Mouse (Mus musculus) duodenum, adult 2 months (tissue): ENCODE data around the gene Chek1. TPM values are rescaled to one million over a fixed set of nuclear protein-coding genes. Genes with fewer than 3 reads are reported as not detected.

ENCODE experiments used
- polyA plus RNA-seq: library from polyadenylated mRNA; depleted of rRNA; stranded (reverse); fragments of >200 nt; gene quantifications from 2 replicates; pipeline ENCODE4 v1.2.3, GENCODE M21; 2012; ENCODE audit warnings: low replicate concordance; rRNA removed

Gene Chek1
- 0.15 and 0.53 TPM in 2 replicates for polyA plus RNA-seq

DNA sequence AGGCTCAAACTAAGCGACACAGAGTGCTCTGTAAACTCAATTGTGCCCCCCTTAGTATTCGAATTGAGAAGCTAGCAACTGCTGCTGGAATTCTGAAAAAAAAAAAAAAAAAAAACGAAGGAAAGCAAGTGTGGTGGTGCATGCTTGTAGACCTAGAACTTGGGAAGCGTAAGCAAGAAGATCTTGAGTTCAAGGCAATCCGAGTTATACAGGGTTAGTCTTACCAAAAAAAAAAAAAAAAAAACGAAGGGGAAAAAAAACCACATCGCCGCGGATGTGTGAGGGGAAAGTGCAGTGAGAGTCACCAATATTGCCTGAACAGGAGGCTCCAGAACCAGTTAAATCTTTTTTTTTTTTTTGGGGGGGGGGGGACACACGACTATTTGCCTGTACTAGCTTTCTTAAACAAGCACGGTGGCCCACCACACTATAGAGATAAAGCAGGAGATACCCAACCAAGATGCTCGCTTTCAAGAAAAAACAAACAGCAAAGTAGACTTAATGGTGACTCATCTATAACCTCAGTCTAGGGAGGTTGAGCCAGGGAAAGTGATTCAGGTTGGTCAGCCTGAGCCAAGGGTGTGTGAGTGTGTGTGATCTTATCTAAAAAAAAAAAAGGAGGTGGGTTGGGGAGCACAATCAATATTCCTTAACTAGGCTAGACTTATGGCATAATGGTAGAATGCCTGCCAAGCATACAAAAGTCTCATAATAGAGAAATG, at the start of gene Chek1:
Chek1 (minus strand) TSS at position 32 of the 722 bp plus-strand sequence.

DNA sequence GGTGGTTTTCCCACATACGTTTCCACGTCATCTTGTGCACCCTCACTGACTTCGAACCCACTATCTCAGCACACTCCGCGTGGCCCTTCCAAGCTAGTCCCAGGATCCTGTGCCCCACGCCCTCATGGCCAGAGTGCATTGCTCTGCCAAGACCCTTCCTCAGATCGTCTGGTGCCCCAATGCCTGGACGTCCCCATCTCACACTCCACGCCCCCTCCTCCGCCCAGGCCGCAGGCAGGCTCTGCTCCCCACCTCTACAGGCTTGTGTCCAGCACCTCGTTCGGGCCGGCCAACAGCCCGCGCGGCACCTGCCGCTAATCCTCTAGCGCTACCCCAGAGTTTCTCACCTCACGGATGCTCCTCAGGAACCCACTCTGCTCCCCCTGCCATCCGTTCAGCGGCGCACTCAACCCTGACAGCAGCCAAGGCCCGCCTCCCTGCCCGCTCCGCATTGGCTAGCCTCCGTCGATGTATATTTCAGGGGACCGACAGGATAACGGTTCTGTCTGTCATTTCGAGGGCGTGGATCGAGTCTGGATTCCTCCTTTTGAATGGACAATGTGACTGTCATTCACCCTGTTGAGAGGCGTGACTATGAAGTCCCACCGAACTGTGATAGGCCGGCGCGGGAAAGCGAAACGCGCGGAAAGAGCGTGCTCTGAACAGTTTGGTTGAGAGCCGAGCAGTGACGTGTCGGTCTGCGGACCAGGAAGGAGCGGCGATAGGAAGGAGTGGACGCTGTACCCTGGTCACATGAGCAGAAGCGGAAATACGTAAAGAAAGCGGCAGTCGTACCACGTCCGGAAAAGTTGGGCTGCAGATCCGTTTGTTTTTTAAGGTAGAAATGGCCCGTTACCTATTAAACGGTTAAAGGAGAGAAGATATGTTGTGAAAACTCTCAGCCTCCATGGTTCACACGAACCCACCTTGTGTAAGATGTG, 40.6 kb upstream of the Chek1 start, which contains the start of gene Stt3a:
Stt3a (minus strand) TSS at position 477 of the 941 bp plus-strand sequence.

DNA sequence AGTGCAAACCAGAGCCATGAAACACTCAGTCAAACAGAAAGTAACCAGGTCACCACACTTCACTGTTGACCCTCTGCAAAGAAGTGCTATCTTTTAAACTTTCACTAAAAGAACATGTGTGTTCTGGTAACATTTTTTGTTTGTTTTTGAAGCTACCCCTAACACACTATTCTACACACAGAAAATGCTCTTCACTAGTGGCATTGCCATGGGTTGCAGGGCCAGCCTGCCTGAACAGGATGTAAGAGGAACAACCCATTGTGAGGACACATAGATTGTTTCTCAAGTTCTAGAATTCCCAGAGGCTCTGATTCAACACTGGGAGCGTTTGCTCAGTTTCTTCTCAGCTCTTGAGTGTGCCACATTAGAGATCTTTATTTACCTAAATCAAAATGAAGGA, 33.9 kb downstream of the Chek1 start, which contains the start of gene Acrv1:
Acrv1 (plus strand) TSS at position 301 of the 400 bp plus-strand sequence.

Other genes starting within 250 kb of the Chek1 start
- not detected in 2 replicates for gene Gm5615, start 185.1 kb downstream of the Chek1 start, polyA plus RNA-seq
- not detected in 2 replicates for gene Gm17689, start 144.4 kb downstream of the Chek1 start, polyA plus RNA-seq
- gene A630095E13Rik, start 83.7 kb downstream of the Chek1 start, polyA plus RNA-seq = not detected in 2 replicates
- gene Acrv1, start 33.8 kb downstream of the Chek1 start, polyA plus RNA-seq = not detected in 2 replicates
- gene Stt3a, start 40.6 kb upstream of the Chek1 start, polyA plus RNA-seq = 48.8 and 57.5 TPM in 2 replicates
- 68.6 and 86.1 TPM in 2 replicates for gene Ei24, start 70.3 kb upstream of the Chek1 start, polyA plus RNA-seq
- gene Fez1, start 94.8 kb upstream of the Chek1 start, polyA plus RNA-seq = 0.19 and 0.87 TPM in 2 replicates